Mouse (Mus musculus) embryonic facial prominence, embryonic 11.5 days (tissue): Measurements from ENCODE around the gene Neurod4. TPM values are rescaled to one million over a fixed set of nuclear protein-coding genes. Genes with fewer than 3 reads are reported as not detected.

ENCODE experiments used
- ATAC-seq: fragments of 200-750 bp; cut with Nextera tagmentation; replicated peaks from 2 replicates; pipeline ENCODE4 v1.8.0; 2017; ENCODE audit warnings: low read depth; ENCODE audit not compliant: insufficient number of reproducible peaks, low FRiP score, low TSS enrichment
- DNase-seq: peaks from one replicate; pipeline ENCODE4 v3.0.0-alpha.2; 2015; ENCODE audit warnings: low spot score
- H3K27ac ChIP-seq: fragments of 300-500 bp; sonication (generic); replicated peaks from 2 replicates; pipeline ENCODE4 v1.5.1; 2014; ENCODE audit warnings: mild to moderate bottlenecking, low read depth, low read length, control low read depth
- H3K27me3 ChIP-seq: fragments of 300-500 bp; sonication (generic); 2 replicates; pipeline ENCODE4 v1.6.1; 2014; ENCODE audit warnings: mild to moderate bottlenecking, low read length, moderate library complexity, mixed read lengths; ENCODE audit not compliant: control insufficient read depth, insufficient read depth
- H3K36me3 ChIP-seq: fragments of 300-500 bp; sonication (generic); replicated peaks from 2 replicates; pipeline ENCODE4 v1.6.1; 2014; ENCODE audit warnings: low read depth, mild to moderate bottlenecking, low read length, moderate library complexity, mixed read lengths; ENCODE audit not compliant: control insufficient read depth, insufficient read depth
- H3K4me1 ChIP-seq: fragments of 300-500 bp; sonication (generic); 2 replicates; pipeline ENCODE4 v1.6.1; 2014; ENCODE audit warnings: low read length, mixed read lengths; ENCODE audit not compliant: control insufficient read depth, insufficient read depth
- H3K4me2 ChIP-seq: fragments of 300-500 bp; sonication (generic); 2 replicates; pipeline ENCODE4 v1.6.1; 2014; ENCODE audit warnings: low read depth, mild to moderate bottlenecking, control low read depth, low read length, moderate library complexity
- H3K4me3 ChIP-seq: fragments of 300-500 bp; sonication (generic); 2 replicates; pipeline ENCODE4 v1.5.1; 2014; ENCODE audit warnings: low read depth, low read length, control low read depth
- H3K9ac ChIP-seq: fragments of 300-500 bp; sonication (generic); replicated peaks from 2 replicates; pipeline ENCODE4 v1.6.1; 2014; ENCODE audit warnings: mild to moderate bottlenecking, control low read depth, low read length
- H3K9me3 ChIP-seq: fragments of 300-500 bp; sonication (generic); replicated peaks from 2 replicates; pipeline ENCODE4 v1.6.1; 2016; ENCODE audit warnings: mild to moderate bottlenecking, low read length, inconsistent platforms, mixed read lengths; ENCODE audit not compliant: control insufficient read depth
- WGBS: fragments of 180-500 bp; shearing (Covaris S2); extraction: QIAGEN DNeasy Blood & Tissue Kit; methylation state at CpG from one replicate; pipeline ENCODE4 v1.1.7; 2014; 5-methylcytosine and 5-hydroxymethylcytosine counted together
- polyA plus RNA-seq: library from polyadenylated mRNA; unstranded; fragments of >200 nt; fragmentation: Nextera tagmentation; extraction: Ambion mirVana; gene quantifications from 2 replicates; pipeline ENCODE4 v1.2.1, GENCODE M21; 2014

Neurod4 gene
- polyA plus RNA-seq, 1 experiment from 2014 or later = 4.8 TPM

DNA sequence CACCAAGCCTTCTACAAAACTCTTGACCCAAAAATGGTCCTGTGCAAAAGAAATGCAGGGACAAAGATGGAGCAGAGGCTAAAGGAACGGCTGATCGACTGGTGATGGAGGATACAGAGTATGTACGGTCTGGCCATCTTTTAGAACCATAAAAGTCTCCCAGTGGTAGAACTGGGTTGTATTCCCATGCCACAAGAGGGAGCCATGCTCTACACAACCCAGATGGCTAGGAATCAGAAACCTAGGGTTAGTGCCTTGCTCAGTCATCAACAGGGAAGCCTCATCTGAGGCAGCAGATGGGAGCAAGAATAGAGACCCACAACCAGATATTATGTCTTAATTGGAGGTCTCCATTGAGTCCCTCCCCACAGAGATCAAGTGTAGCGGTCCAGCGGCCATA, 50.5 kb downstream of the Neurod4 start:
- 88% methylated on average over 5 of the region's 5 CpGs for WGBS
- H3K9ac ChIP-seq = no peak overlapping the region
- no peaks in the 10 kb centered on the region for H3K4me1 ChIP-seq
- H3K36me3 ChIP-seq = no peaks in the 10 kb centered on the region
- no peaks in the 10 kb centered on the region for H3K27me3 ChIP-seq
- ATAC-seq (no peak), DNase-seq (no peak)
- H3K27ac ChIP-seq = no peak overlapping the region
- no peak overlapping the region for H3K4me3 ChIP-seq
- H3K9me3 ChIP-seq = no peaks in the 10 kb centered on the region
- no peak overlapping the region for H3K4me2 ChIP-seq

DNA sequence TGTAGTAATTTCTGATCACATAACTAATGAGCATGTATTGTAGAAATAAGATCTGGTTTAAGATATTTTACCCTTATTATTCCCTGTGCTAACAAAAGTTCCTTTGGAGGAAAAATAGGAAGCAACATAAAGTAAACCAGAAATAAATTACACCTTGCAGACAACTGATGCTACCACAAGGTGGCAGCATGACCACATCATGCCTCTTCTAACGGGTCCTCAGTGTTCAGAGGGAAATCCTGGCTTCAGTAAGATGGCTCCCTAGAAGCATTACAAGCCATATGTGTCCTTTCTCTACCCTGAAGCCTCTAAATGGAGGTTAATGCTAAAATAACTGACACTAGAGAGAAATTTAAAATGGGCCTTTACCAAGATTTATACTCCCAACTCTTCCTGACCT, 51.8 kb downstream of the Neurod4 start:
- Histone ChIP-seq H3K27ac (no peak overlapping the region), H3K4me1 (no peaks in the 10 kb centered on the region), H3K4me2 (no peak overlapping the region), H3K27me3 (no peaks in the 10 kb centered on the region), H3K36me3 (no peaks in the 10 kb centered on the region), H3K9me3 (no peaks in the 10 kb centered on the region), H3K4me3 (no peak overlapping the region), H3K9ac (no peak overlapping the region)
- ATAC-seq (peak; percentile 82; the same call in 1 of the 2 replicates), DNase-seq (peak; percentile 71)
- WGBS = 0% methylated on average over 1 of the region's 1 CpGs

DNA sequence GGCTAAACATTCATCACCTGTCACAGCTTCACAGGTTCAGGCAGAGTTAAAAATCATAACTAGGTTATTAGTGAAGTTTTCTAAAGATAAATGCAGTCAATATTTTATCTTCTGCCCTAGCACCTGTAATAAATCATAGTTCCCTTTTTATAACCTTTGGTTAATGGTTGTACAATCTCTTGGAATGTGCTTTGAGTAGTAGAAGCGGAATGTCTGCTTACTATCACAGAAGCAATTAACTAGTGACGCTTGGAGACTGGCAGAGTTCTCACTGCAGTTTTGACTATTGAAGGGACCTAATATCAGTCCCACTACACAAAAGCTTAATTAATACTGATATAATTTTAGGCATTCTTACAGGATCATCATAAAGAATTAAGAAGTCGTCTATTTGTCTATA, 55.0 kb downstream of the Neurod4 start:
- H3K9me3 ChIP-seq = no peaks in the 10 kb centered on the region
- H3K27ac ChIP-seq = no peak overlapping the region
- no peak overlapping the region for H3K4me3 ChIP-seq
- no peak for ATAC-seq
- no peak overlapping the region for H3K9ac ChIP-seq
- 81% methylated on average over 3 of the region's 3 CpGs for WGBS
- H3K4me2 ChIP-seq = no peak overlapping the region
- H3K4me1 ChIP-seq = no peaks in the 10 kb centered on the region
- H3K36me3 ChIP-seq = no peaks in the 10 kb centered on the region
- DNase-seq = no peak
- H3K27me3 ChIP-seq = no peaks in the 10 kb centered on the region

Other genes starting within 250 kb of the Neurod4 start
- gene Olfr821, start 249.9 kb downstream of the Neurod4 start, polyA plus RNA-seq = not detected in 2 replicates
- not detected in 2 replicates for gene Olfr822, start 209.0 kb downstream of the Neurod4 start, polyA plus RNA-seq
- gene Olfr823, start 164.9 kb downstream of the Neurod4 start, polyA plus RNA-seq = not detected in 2 replicates
- not detected in 2 replicates for gene Olfr824, start 150.2 kb downstream of the Neurod4 start, polyA plus RNA-seq
- not detected in 2 replicates for gene Olfr825, start 113.5 kb downstream of the Neurod4 start, polyA plus RNA-seq
- not detected in 2 replicates for gene Olfr826, start 96.1 kb downstream of the Neurod4 start, polyA plus RNA-seq
- 0.27 TPM in 1 of 2 replicates, not detected in the other for gene Olfr827, start 65.8 kb downstream of the Neurod4 start, polyA plus RNA-seq
- 0.21 and 0.24 TPM in 2 replicates for gene Tespa1, start 42.6 kb upstream of the Neurod4 start, polyA plus RNA-seq
- gene Vmn2r84, start 114.1 kb upstream of the Neurod4 start, polyA plus RNA-seq = not detected in 2 replicates
- gene Vmn2r85, start 149.5 kb upstream of the Neurod4 start, polyA plus RNA-seq = not detected in 2 replicates
- 0.03 TPM in 1 of 2 replicates, not detected in the other for gene Vmn2r86, start 175.8 kb upstream of the Neurod4 start, polyA plus RNA-seq
- gene Vmn2r87, start 217.2 kb upstream of the Neurod4 start, polyA plus RNA-seq = not detected in 2 replicates